Comparison of ENCODE assay signal across 9 mouse cellular contexts in the genomic region with DNA sequence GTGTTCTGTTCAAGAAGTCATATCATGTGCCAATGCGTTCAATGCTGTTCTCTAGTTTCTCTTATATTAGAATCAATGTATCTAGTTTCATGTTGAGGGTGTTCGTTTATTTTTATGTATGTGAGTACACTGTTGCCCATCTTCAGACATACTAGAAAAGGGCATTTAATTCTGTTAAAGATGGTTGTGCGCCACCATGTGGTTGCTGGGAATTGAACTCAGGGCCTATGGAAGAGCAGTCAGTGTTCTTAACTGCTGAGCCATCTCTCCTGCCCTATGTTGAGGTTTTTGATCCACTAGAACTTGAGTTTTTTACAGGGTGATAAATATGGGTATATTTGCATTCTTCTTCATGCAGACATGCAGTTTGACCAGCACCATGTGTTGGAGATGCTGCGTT. TPM values are rescaled to one million over a fixed set of nuclear protein-coding genes. Genes with fewer than 3 reads are reported as not detected.
A peak's percentile ranks its signal among the peaks of the same experiment; 100 is the strongest.
DNase-seq lines count a peak whose midpoint lies in the region; ATAC-seq and TF ChIP-seq lines count a peak whose summit lies in the region.
"Had no signal": no experiment of that assay in that cellular context is flagged by ENCODE, and none has a peak within 500 bp of the region (broad histone marks: within the 10 kb centered on the region; RNA-seq: fewer than 3 reads in every experiment).

No protein-coding gene starts in this region.

- no peak overlapping the region for H3K4me3 ChIP-seq in intestine, postnatal 0 days (ENCODE audit: low read depth, low read length)
- no peak overlapping the region for H3K4me3 ChIP-seq in intestine, embryonic 15.5 days (replicated peaks)

- peak; percentile 49 for TF ChIP-seq CTCF in intestine, postnatal 0 days (IDR thresholded peaks at IDR 0.05; ENCODE audit: low read depth)

- no peaks in the 10 kb centered on the region for H3K9me3 ChIP-seq in intestine, postnatal 0 days (ENCODE audit: control insufficient read depth)
- H3K9me3 ChIP-seq in intestine, embryonic 15.5 days, result no peaks in the 10 kb centered on the region

- peak; percentile 14 to 27 for DNase-seq in adrenal gland, adult 18-20 months (ENCODE audit: low spot score in 2 of 2)
- DNase-seq in adrenal gland, postnatal 14 days, result no peak
- peak; percentile 7 for DNase-seq in A20 (ENCODE audit: low read depth, low spot score)
- DNase-seq in induced T-regulatory cell, adult 2 months (ENCODE audit: low read depth), result peak; percentile 16
- DNase-seq in right cerebral cortex, postnatal 10 days (ENCODE audit: low spot score in 2 of 2), result no peak
- DNase-seq: gastrocnemius, postnatal 36 days had no signal

- H3K36me3 ChIP-seq in intestine, postnatal 0 days (ENCODE audit: control insufficient read depth, insufficient read depth), result no peaks in the 10 kb centered on the region
- no peaks in the 10 kb centered on the region for H3K36me3 ChIP-seq in intestine, embryonic 15.5 days

- ATAC-seq in intestine, postnatal 0 days, result no peak
- no peak for ATAC-seq in intestine, embryonic 15.5 days
- ATAC-seq in megakaryocyte, adult 5-6 weeks (ENCODE audit: poor library complexity, severe bottlenecking), result no peak

- no peak overlapping the region for H3K9ac ChIP-seq in intestine, postnatal 0 days (ENCODE audit: low read depth, low read length)
- no peak overlapping the region for H3K9ac ChIP-seq in intestine, embryonic 15.5 days

- H3K27me3 ChIP-seq in intestine, postnatal 0 days (replicated peaks; ENCODE audit: control insufficient read depth, insufficient read depth, low read length), result no peaks in the 10 kb centered on the region
- no peaks in the 10 kb centered on the region for H3K27me3 ChIP-seq in intestine, embryonic 15.5 days (replicated peaks)

- H3K27ac ChIP-seq in intestine, postnatal 0 days (ENCODE audit: low read depth, low read length), result no peak overlapping the region
- no peak overlapping the region for H3K27ac ChIP-seq in intestine, embryonic 15.5 days

- H3K4me1 ChIP-seq in intestine, postnatal 0 days (replicated peaks; ENCODE audit: control insufficient read depth, insufficient read depth, low read length), result no peaks in the 10 kb centered on the region
- no peaks in the 10 kb centered on the region for H3K4me1 ChIP-seq in intestine, embryonic 15.5 days (replicated peaks)

- WGBS in intestine, postnatal 0 days, result 35% methylated on average over 4 of the region's 4 CpGs
- 38% methylated on average over 4 of the region's 4 CpGs for WGBS in intestine, embryonic 15.5 days

- H3K4me2 ChIP-seq in intestine, postnatal 0 days (replicated peaks; ENCODE audit: low read depth), result no peak overlapping the region
- H3K4me2 ChIP-seq in intestine, embryonic 15.5 days (replicated peaks), result no peak overlapping the region

RNA-seq across cellular contexts. Expression of gene Tro, which starts 5.4 kb away (rescaled TPM):
- 10 to 100 TPM in 1 of 2 experiments, 1 to 10 TPM in 1; 9.2 to 10.3 TPM for total RNA-seq in adrenal gland, adult 18-20 months (2021)
- total RNA-seq in adrenal gland, postnatal 14 days (2021), result 11.7 and 11.9 TPM in 2 replicates
- polyA plus RNA-seq in intestine, postnatal 0 days (2015; fragmentation: Nextera tagmentation; extraction: Ambion mirVana), result 3.3 and 3.6 TPM in 2 replicates
- polyA plus RNA-seq in intestine, embryonic 15.5 days (2015; fragmentation: Nextera tagmentation; extraction: Ambion mirVana), result 12.5 and 14.2 TPM in 2 replicates
- total RNA-seq in megakaryocyte, adult 5-6 weeks (2015), result not detected in 2 replicates
- total RNA-seq in megakaryocyte, adult 5-6 weeks (2017), result not detected in 2 replicates

Comparison
In these comparisons a context has a peak if more than half of its experiments do, and no peak if none do; other contexts are left out.
1. DNase-seq: peak in adrenal gland, adult 18-20 months (2 of 2), A20 (single experiment) and induced T-regulatory cell, adult 2 months (single experiment); none in adrenal gland, postnatal 14 days (single experiment) and right cerebral cortex, postnatal 10 days (0 of 2).
2. RNA of gene Tro, which starts 5.4 kb away (total RNA-seq): 11.7 to 11.9 TPM in adrenal gland, postnatal 14 days and 9.2 to 10.3 TPM in adrenal gland, adult 18-20 months; not detected in megakaryocyte, adult 5-6 weeks; every median in the first group is over 10 times any median in the second.